Mouse (Mus musculus): ENCODE data around the gene Tns3. TPM values are rescaled to one million over a fixed set of nuclear protein-coding genes. Genes with fewer than 3 reads are reported as not detected.
A peak's percentile ranks its signal among the peaks of the same experiment; 100 is the strongest.

Tns3 gene
- polyA plus RNA-seq, 1 experiment, result 57.4 TPM

- Histone ChIP-seq H3K79me3 (ENCODE audit: low read depth) (peaks cover 8% of the 10 kb centered on the region), H3K4me3 (ENCODE audit: insufficient read depth, poor library complexity, severe bottlenecking) (no peak overlapping the region), H3K79me2 (ENCODE audit: control insufficient read depth, insufficient read depth) (peaks cover 64% of the 10 kb centered on the region), H3K27me3 (ENCODE audit: control insufficient read depth, insufficient read depth, insufficient read length) (no peaks in the 10 kb centered on the region), H3ac (ENCODE audit: control insufficient read depth, insufficient read length, low read depth) (no peak overlapping the region), H3K36me3 (ENCODE audit: control insufficient read depth, insufficient read depth) (peaks cover 25% of the 10 kb centered on the region)
- TF ChIP-seq MAX (IDR thresholded peaks at IDR 0.05), result no peak
- TF ChIP-seq CEBPB (IDR thresholded peaks at IDR 0.05; ENCODE audit: low read depth), result no peak
- no peak for TF ChIP-seq CTCF (IDR thresholded peaks at IDR 0.05; ENCODE audit: control insufficient read depth, insufficient read depth, insufficient read length)
- TF ChIP-seq MYOG (IDR thresholded peaks at IDR 0.05; ENCODE audit: control insufficient read depth, extremely low read depth, insufficient read length), result no peak
- no peak for TF ChIP-seq FOSL1 (IDR thresholded peaks at IDR 0.05; ENCODE audit: insufficient read depth, low read length, poor library complexity, severe bottlenecking)
- no peak for TF ChIP-seq USF1 (IDR thresholded peaks at IDR 0.05; ENCODE audit: low read depth)
- TF ChIP-seq MYOD1 (IDR thresholded peaks at IDR 0.05; ENCODE audit: control insufficient read depth, insufficient read length, low read depth), result no peak
Measured at GRCm38 (mm10) chr11:8586996-8587644, 77.2 kb downstream of the Tns3 start.

DNA sequence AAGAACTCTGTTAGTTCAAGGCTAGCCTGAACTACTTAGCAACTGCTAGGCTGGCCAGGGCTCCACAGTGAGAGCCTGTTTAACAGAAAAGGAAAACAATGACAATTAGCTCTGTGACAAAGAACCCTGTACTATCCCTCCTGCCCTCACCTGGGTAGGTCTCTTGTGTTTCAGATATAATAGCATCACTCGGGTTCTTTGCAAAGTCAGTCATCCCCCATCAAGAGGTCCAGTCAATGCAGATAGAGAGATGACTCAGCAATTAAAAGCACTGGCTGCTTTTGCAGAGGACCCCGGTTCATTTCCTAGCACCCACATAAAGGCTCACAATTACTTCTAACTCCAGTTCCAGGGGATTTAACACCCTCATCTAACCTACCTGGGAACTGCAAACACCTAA lies 78.0 kb downstream of the Tns3 start:
- no peaks in the 10 kb centered on the region for H3K27me3 ChIP-seq (ENCODE audit: control insufficient read depth, insufficient read depth, insufficient read length)
- H3K79me3 ChIP-seq (ENCODE audit: low read depth), result peaks cover 3% of the 10 kb centered on the region
- TF ChIP-seq MAX (IDR thresholded peaks at IDR 0.05) (no peak), FOSL1 (IDR thresholded peaks at IDR 0.05; ENCODE audit: insufficient read depth, low read length, poor library complexity, severe bottlenecking) (no peak), CEBPB (IDR thresholded peaks at IDR 0.05; ENCODE audit: low read depth) (no peak), MYOG (IDR thresholded peaks at IDR 0.05; ENCODE audit: control insufficient read depth, extremely low read depth, insufficient read length) (no peak), CTCF (IDR thresholded peaks at IDR 0.05; ENCODE audit: control insufficient read depth, insufficient read depth, insufficient read length) (no peak), MYOD1 (IDR thresholded peaks at IDR 0.05; ENCODE audit: control insufficient read depth, insufficient read length, low read depth) (no peak), USF1 (IDR thresholded peaks at IDR 0.05; ENCODE audit: low read depth) (no peak)
- peaks cover 64% of the 10 kb centered on the region for H3K79me2 ChIP-seq (ENCODE audit: control insufficient read depth, insufficient read depth)
- no peak overlapping the region for H3K4me3 ChIP-seq (ENCODE audit: insufficient read depth, poor library complexity, severe bottlenecking)
- H3K36me3 ChIP-seq (ENCODE audit: control insufficient read depth, insufficient read depth), result peaks cover 26% of the 10 kb centered on the region
- no peak overlapping the region for H3ac ChIP-seq (ENCODE audit: control insufficient read depth, insufficient read length, low read depth)

- Histone ChIP-seq H3K79me2 (ENCODE audit: control insufficient read depth, insufficient read depth) (peaks cover 58% of the 10 kb centered on the region), H3K4me3 (ENCODE audit: insufficient read depth, poor library complexity, severe bottlenecking) (no peak overlapping the region), H3K36me3 (ENCODE audit: control insufficient read depth, insufficient read depth) (peaks cover 26% of the 10 kb centered on the region), H3K27me3 (ENCODE audit: control insufficient read depth, insufficient read depth, insufficient read length) (no peaks in the 10 kb centered on the region), H3ac (ENCODE audit: control insufficient read depth, insufficient read length, low read depth) (no peak overlapping the region), H3K79me3 (ENCODE audit: low read depth) (no peaks in the 10 kb centered on the region)
- TF ChIP-seq USF1 (IDR thresholded peaks at IDR 0.05; ENCODE audit: low read depth) (no peak), CEBPB (IDR thresholded peaks at IDR 0.05; ENCODE audit: low read depth) (no peak), MYOG (IDR thresholded peaks at IDR 0.05; ENCODE audit: control insufficient read depth, extremely low read depth, insufficient read length) (no peak), MAX (IDR thresholded peaks at IDR 0.05) (no peak), FOSL1 (IDR thresholded peaks at IDR 0.05; ENCODE audit: insufficient read depth, low read length, poor library complexity, severe bottlenecking) (no peak), MYOD1 (IDR thresholded peaks at IDR 0.05; ENCODE audit: control insufficient read depth, insufficient read length, low read depth) (no peak), CTCF (IDR thresholded peaks at IDR 0.05; ENCODE audit: control insufficient read depth, insufficient read depth, insufficient read length) (no peak)
Measured at GRCm38 (mm10) chr11:8585686-8586085, 78.6 kb downstream of the Tns3 start.

GRCm38 (mm10) chr11:8584925-8585324 lies 79.4 kb downstream of the Tns3 start:
- H3K79me3 ChIP-seq (ENCODE audit: low read depth), result no peaks in the 10 kb centered on the region
- H3K27me3 ChIP-seq (ENCODE audit: control insufficient read depth, insufficient read depth, insufficient read length), result no peaks in the 10 kb centered on the region
- TF ChIP-seq MYOD1 (IDR thresholded peaks at IDR 0.05; ENCODE audit: control insufficient read depth, insufficient read length, low read depth), result no peak
- TF ChIP-seq MAX (IDR thresholded peaks at IDR 0.05), result no peak
- TF ChIP-seq FOSL1 (IDR thresholded peaks at IDR 0.05; ENCODE audit: insufficient read depth, low read length, poor library complexity, severe bottlenecking), result no peak
- TF ChIP-seq CEBPB (IDR thresholded peaks at IDR 0.05; ENCODE audit: low read depth), result no peak
- TF ChIP-seq USF1 (IDR thresholded peaks at IDR 0.05; ENCODE audit: low read depth), result no peak
- no peak for TF ChIP-seq CTCF (IDR thresholded peaks at IDR 0.05; ENCODE audit: control insufficient read depth, insufficient read depth, insufficient read length)
- TF ChIP-seq MYOG (IDR thresholded peaks at IDR 0.05; ENCODE audit: control insufficient read depth, extremely low read depth, insufficient read length), result no peak
- H3ac ChIP-seq (ENCODE audit: control insufficient read depth, insufficient read length, low read depth), result no peak overlapping the region
- H3K36me3 ChIP-seq (ENCODE audit: control insufficient read depth, insufficient read depth), result peaks cover 22% of the 10 kb centered on the region
- peaks cover 53% of the 10 kb centered on the region for H3K79me2 ChIP-seq (ENCODE audit: control insufficient read depth, insufficient read depth)
- no peak overlapping the region for H3K4me3 ChIP-seq (ENCODE audit: insufficient read depth, poor library complexity, severe bottlenecking)

- H3K27me3 ChIP-seq (ENCODE audit: control insufficient read depth, insufficient read depth, insufficient read length), result no peaks in the 10 kb centered on the region
- peaks cover 53% of the 10 kb centered on the region for H3K79me2 ChIP-seq (ENCODE audit: control insufficient read depth, insufficient read depth)
- no peaks in the 10 kb centered on the region for H3K79me3 ChIP-seq (ENCODE audit: low read depth)
- H3K36me3 ChIP-seq (ENCODE audit: control insufficient read depth, insufficient read depth), result peaks cover 22% of the 10 kb centered on the region
- TF ChIP-seq CEBPB (IDR thresholded peaks at IDR 0.05; ENCODE audit: low read depth) (no peak), USF1 (IDR thresholded peaks at IDR 0.05; ENCODE audit: low read depth) (no peak), MYOD1 (IDR thresholded peaks at IDR 0.05; ENCODE audit: control insufficient read depth, insufficient read length, low read depth) (peak; percentile 56)
- no peak overlapping the region for H3ac ChIP-seq (ENCODE audit: control insufficient read depth, insufficient read length, low read depth)
- H3K4me3 ChIP-seq (ENCODE audit: insufficient read depth, poor library complexity, severe bottlenecking), result no peak overlapping the region
Measured at GRCm38 (mm10) chr11:8584307-8584706, 80.0 kb downstream of the Tns3 start.

DNA sequence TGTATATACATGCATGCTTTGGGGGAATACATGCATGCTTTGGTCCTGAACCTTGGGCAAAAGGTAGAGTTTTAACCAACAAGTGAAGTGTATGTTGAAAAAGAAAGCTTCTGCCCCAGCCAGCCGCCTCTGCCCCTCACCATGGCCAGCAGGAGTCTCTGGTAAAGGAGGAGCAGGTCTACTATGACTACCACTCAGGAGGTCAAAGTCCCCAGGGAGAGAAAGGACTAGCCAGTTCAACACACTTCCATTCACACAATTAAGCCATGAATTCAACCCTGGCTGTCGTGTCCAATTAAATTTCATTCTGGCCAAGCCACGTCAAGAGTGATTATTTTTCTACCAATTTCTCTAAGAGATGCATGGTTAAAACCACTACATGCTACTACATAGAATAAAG lies 81.2 kb downstream of the Tns3 start:
- Histone ChIP-seq H3K79me3 (ENCODE audit: low read depth) (no peaks in the 10 kb centered on the region), H3K27me3 (ENCODE audit: control insufficient read depth, insufficient read depth, insufficient read length) (no peaks in the 10 kb centered on the region), H3ac (ENCODE audit: control insufficient read depth, insufficient read length, low read depth) (no peak overlapping the region), H3K4me3 (ENCODE audit: insufficient read depth, poor library complexity, severe bottlenecking) (no peak overlapping the region), H3K79me2 (ENCODE audit: control insufficient read depth, insufficient read depth) (peaks cover 61% of the 10 kb centered on the region), H3K36me3 (ENCODE audit: control insufficient read depth, insufficient read depth) (peaks cover 17% of the 10 kb centered on the region)
- no peak for TF ChIP-seq CEBPB (IDR thresholded peaks at IDR 0.05; ENCODE audit: low read depth)

All from C2C12 (cell line).